Mouse (Mus musculus) thymus, postnatal 0 days (tissue): ENCODE results near the gene Bcl2l11. TPM values are rescaled to one million over a fixed set of nuclear protein-coding genes. Genes with fewer than 3 reads are reported as not detected.

Source experiments
- DNase-seq: peaks from one replicate; pipeline ENCODE4 v3.0.0-alpha.2; 2015; ENCODE audit warnings: low spot score
- polyA plus RNA-seq: library from polyadenylated mRNA; unstranded; fragments of >200 nt; fragmentation: Nextera tagmentation; extraction: Ambion mirVana; gene quantifications from 2 replicates; pipeline ENCODE4 v1.2.1, GENCODE M21; 2015

The Bcl2l11 gene
- polyA plus RNA-seq, 1 experiment from 2014 or later, result 25.6 TPM

- no peak for DNase-seq
These were observed 13.1 kb downstream of the Bcl2l11 start for GRCm38 (mm10) chr2:128138924-128139323.

- no peak for DNase-seq
These were observed 13.9 kb downstream of the Bcl2l11 start for GRCm38 (mm10) chr2:128139781-128140180.

GRCm38 (mm10) chr2:128140183-128140582 is 14.3 kb downstream of the Bcl2l11 start:
- no peak for DNase-seq

GRCm38 (mm10) chr2:128143992-128144391 is 18.2 kb downstream of the Bcl2l11 start:
- no peak for DNase-seq

GRCm38 (mm10) chr2:128145433-128145832 is 19.6 kb downstream of the Bcl2l11 start:
- no peak for DNase-seq

GRCm38 (mm10) chr2:128149596-128149995 is 23.8 kb downstream of the Bcl2l11 start:
- no peak for DNase-seq

GRCm38 (mm10) chr2:128152211-128152610 is 26.4 kb downstream of the Bcl2l11 start:
- no peak for DNase-seq

- peak; percentile 86 for DNase-seq
These were observed 27.2 kb downstream of the Bcl2l11 start for GRCm38 (mm10) chr2:128152845-128153550.

GRCm38 (mm10) chr2:128153551-128153910 is 27.7 kb downstream of the Bcl2l11 start:
- DNase-seq, result peak; percentile 71

- DNase-seq, result peak; percentile 53
These were observed 29.7 kb downstream of the Bcl2l11 start for GRCm38 (mm10) chr2:128155412-128156066.

GRCm38 (mm10) chr2:128156067-128156462 is 30.2 kb downstream of the Bcl2l11 start:
- peak; percentile 63 for DNase-seq

- no peak for DNase-seq
These were observed 30.9 kb downstream of the Bcl2l11 start for GRCm38 (mm10) chr2:128156557-128157412.

- peak; percentile 44 for DNase-seq
These were observed 33.0 kb downstream of the Bcl2l11 start for GRCm38 (mm10) chr2:128158734-128159410.

- peak; percentile 41 for DNase-seq
These were observed 33.8 kb downstream of the Bcl2l11 start for GRCm38 (mm10) chr2:128159619-128160125.

- no peak for DNase-seq
These were observed 37.3 kb downstream of the Bcl2l11 start for GRCm38 (mm10) chr2:128163177-128163576.

- DNase-seq, result no peak
These were observed 41.0 kb downstream of the Bcl2l11 start for GRCm38 (mm10) chr2:128166623-128167423.

GRCm38 (mm10) chr2:128167930-128168329 is 42.1 kb downstream of the Bcl2l11 start:
- no peak for DNase-seq

GRCm38 (mm10) chr2:128169486-128169885 is 43.6 kb downstream of the Bcl2l11 start:
- no peak for DNase-seq

- DNase-seq, result no peak
These were observed 44.1 kb downstream of the Bcl2l11 start for GRCm38 (mm10) chr2:128169972-128170371.

- no peak for DNase-seq
These were observed 44.8 kb downstream of the Bcl2l11 start for GRCm38 (mm10) chr2:128170614-128171013.
